Mouse (Mus musculus) T-helper 2 cell (primary cell): ENCODE data around the gene Ddx58.

Experiments used
- in situ Hi-C: fragments of 300-600 bp; cut with MboI, MseI; formaldehyde crosslinking; loops from one replicate; pipeline ENCODE4 v1.15.1; 2025; ENCODE audit warnings: high pct_unique_total_duplicates

Ddx58 gene

DNA sequence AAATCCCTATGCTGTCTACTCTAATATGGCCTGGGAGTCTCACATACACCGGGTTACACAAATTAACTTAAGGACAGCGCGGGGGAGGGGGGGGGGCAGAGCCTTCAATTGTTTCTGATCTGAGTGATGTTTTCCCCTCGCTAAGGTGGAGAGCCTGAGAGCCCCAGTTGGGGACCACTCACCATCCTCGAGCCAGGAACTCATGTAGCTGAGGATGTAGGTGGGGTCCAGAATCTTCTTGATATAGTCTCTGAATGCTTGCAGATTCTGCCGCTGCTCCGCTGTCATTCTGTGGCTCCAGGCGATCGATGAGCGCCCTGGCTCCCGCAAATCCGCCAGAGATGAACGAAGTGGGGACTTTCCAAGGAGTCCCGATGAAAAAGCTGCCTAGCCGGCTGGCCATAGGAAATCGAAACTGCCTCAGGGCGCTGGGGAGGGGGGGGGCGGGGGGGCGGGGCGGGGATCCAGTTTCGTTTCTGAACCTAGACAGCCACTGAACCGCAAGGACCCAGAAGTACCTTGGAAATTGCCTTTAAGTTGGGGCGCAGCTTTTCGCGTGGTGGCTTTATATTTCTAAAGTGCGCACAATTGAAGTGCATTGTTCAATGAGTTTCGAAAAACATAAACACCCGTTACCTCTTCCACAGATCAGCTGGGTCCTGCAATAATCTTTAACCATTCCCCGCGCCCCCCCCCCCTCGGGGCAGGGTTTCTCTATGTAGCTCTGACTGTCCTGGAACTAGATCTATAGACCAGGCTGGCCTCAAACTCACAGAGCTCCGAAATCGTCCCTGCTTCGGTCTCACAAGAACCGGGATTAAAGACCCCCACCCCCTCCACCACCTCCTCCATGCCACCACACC is at the start of gene Ddx58:
Gene Ddx58, minus strand, starts transcription at position 420 of the 863 bp plus-strand sequence.
- in situ Hi-C loops, result loop anchor here (5.0 kb wide), 1 partner anchor 97 kb away; the partner anchor contains the start of gene Aco1

DNA sequence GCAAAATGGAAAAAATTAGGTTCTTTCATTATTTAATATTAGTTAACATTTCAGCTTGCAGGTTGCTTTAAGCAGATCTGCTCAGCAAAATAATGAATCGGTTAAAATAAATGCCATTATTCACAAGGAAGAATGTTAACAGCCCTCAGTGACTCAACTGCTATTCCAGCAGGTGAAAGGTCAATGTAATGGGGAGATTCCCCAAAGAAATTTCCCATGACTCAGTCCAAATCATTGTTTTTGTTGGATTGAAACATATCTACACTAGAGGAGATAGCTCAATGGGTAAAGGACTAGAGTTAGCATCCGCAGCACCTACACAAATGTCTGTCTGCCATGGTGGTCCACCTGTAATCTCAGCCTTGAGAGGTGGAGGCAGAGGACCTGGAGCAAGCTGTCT is 49.4 kb upstream of the Ddx58 start:
- in situ Hi-C loops, result no loop called here

- in situ Hi-C loops, result no loop called here
Measured at GRCm38 (mm10) chr4:40287415-40287814, 47.8 kb upstream of the Ddx58 start.

DNA sequence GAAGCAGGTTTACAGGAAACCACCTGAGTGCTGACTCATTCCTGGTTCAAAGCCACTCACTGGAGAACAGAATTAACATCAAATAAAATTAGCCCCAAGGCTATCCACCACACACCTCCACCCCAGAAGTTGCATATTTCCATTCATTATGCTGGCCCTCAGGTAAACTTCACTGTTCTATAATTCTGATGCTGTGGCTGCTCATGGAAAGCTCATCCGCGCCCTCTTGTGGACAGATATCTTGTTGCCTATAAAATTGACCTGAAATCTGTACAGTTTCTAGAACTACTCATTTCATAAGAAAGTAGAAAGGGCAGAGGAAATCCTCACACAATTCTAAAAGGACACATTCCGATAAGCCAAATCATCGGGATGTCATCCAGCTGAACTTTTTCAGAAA is 46.0 kb upstream of the Ddx58 start:
- in situ Hi-C loops, result no loop called here

DNA sequence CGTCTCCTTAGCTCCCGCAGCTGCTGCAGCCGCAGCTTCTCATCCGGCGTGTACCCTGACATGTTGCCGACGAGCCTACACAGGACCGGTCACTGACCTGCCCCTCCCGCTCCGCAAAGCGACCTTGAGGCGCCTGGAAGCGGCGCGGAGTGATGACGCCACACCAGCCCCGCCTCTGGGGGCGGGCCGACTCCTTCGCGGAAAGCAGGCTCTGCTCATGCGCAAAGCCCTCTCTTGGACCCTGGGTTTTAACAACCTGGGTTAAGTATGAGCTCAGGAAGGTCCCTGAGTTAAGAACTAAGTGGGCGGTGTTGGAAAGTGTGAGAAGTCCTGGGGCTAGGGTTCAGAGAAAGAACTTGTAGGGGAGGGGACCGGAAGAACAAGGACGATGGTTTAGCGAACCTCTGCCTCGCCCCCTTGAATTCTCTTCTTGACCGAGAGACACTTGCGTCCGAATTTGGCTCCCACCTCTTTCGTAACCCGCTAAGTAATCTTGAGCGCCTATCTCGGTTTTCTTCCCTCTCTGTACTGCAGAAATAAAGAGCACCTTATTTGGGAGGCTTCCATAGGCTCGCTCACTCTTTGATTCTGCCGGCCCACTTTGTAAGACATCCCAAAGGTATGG is 39.8 kb upstream of the Ddx58 start, which contains the start of gene Ndufb6:
Gene Ndufb6, minus strand, starts transcription at position 146 of the 625 bp plus-strand sequence.
- in situ Hi-C loops, result loop anchor here (5.0 kb wide), 1 partner anchor 137 kb away; the partner anchor contains the start of gene Aco1

DNA sequence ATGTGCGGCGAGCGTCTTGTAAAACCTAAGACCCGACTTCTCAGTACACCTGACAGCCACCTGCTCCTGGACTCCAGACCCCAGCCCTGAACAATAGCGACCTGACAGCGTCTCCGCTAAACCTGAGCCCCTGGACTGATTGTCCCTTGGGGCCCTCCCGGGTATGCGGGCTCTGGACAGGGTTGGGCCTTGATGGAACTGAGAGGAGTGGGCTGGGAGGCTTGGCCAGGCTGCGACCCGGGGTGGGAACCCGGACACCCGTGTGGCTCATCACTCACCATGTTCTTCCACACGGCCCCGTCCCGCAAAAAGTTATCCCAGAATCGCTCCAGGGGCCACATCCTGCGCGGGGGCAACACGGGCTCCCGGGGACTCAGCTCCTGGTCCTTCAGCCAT is 39.2 kb upstream of the Ddx58 start:
- in situ Hi-C loops, result loop anchor here (5.0 kb wide), 1 partner anchor 137 kb away; the partner anchor contains the start of gene Aco1

GRCm38 (mm10) chr4:40269430-40270032 is 29.9 kb upstream of the Ddx58 start, which contains the start of the genes Smim27 and Topors:
Gene Smim27 (plus strand): TSS chr4:40269579.
Gene Topors (minus strand): TSS chr4:40269850.
- in situ Hi-C loops, result loop anchor here (10.0 kb wide), 3 partner anchors 705 to 1445 kb away; partner anchors contain the start of genes Nfx1 and Rpp25l

- in situ Hi-C loops, result loop anchor here (10.0 kb wide), 3 partner anchors 706 to 1446 kb away; partner anchors contain the start of genes Nfx1 and Rpp25l
Measured at GRCm38 (mm10) chr4:40268835-40269234, 29.2 kb upstream of the Ddx58 start.

DNA sequence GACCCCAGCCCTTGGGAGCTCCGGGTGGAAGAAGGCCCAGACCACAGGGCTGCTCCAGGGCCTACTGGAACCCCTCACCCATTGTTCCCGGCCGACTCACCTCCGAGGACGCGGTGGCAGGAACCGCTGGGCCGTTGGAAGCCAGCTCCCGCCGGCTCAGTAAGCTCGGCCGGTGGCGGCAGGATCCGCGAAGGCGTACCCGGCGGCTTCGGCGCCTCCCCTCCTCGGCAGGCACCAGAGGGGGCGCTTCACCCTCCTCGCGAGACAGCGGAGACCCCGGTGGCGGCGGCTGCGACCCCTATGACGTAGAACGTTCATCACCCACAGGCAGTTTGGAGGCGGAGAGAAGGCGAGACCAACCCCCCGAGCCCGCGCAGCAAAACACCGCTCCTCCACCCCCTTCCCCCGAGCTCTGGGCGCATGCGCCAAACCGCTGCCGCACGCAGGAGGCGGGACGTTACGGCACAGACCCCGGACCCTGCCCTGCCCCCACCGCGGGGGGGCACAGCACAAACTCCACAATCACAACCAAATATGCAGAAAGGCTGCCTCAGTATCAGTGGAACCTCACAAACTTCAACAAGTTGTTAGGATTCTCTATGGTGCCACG is 28.7 kb upstream of the Ddx58 start:
- in situ Hi-C loops, result loop anchor here (10.0 kb wide), 3 partner anchors 706 to 1446 kb away; partner anchors contain the start of genes Nfx1 and Rpp25l

DNA sequence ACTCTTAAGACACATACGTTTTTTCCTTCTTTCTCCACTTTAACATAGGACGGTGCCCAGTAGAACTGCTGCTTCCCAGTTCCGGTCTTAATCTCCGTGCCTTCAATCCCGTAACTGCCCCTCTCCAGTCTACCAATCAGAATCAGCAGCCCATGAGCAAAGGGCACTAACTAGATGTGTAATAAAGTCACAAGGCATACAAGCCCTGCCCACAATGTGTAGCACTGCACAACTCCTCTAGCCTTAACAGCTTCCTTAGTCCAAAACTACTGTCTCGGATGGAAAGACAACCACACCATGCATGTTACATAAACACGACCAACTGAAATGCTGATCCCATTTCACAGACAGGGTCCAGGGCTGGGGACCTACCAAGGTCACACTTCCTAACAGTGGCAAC is 28.1 kb upstream of the Ddx58 start:
- in situ Hi-C loops, result loop anchor here (10.0 kb wide), 3 partner anchors 707 to 1447 kb away; partner anchors contain the start of genes Nfx1 and Rpp25l

DNA sequence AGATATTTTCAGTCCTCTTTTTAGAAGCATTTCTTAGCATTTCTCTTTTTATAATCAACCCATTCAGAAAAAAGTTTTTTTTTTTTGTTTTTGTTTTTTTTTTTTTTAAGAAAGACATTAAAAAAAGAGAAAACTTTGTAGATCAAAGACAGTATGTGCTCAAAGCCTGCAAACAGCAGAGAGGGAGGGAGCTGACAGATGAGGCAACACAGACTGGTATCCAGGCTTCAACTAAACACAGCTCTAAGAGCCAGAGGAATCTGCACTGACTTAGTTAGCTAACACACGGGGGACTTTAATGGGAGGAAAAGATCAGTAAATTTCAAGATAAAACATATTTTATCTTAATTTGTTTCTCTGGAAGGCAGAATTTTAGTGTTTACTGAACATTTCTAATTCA is 24.7 kb upstream of the Ddx58 start:
- in situ Hi-C loops, result loop anchor here (10.0 kb wide), 3 partner anchors 710 to 1450 kb away; partner anchors contain the start of genes Nfx1 and Rpp25l

DNA sequence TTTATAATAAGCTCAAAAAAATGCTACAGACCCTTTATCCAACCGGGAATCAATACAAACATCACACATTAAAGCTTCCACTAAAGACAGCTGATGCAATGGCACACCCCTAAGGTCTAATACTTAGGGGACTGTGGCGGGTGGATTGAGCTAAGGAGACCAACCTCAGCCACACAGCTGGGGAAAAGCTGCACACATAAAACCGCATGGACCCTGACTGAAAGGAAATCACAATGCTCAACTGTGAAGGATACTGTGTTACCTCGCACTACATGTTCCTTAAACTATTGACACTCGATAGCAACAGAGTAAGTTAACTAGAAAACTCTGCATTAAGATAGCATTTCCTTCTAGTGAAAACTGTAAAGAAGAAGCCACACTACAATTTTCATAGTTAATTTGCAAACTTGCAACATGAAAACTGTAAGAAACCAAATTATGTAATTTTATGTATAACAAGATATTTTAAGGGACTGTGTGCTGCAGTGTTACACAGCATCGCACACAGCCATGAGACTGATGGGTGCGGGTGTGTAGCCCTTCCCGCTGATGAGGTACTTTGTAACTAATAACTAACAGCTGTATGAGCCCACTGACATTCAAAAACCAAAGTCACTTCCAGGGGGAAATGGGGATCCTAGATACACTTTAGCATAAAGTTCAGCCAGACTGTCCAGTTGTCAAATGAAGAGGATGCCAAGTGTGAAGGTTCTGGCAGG is 14.9 kb upstream of the Ddx58 start:
- in situ Hi-C loops, result no loop called here

GRCm38 (mm10) chr4:40253766-40254165 is 14.1 kb upstream of the Ddx58 start:
- in situ Hi-C loops, result no loop called here

DNA sequence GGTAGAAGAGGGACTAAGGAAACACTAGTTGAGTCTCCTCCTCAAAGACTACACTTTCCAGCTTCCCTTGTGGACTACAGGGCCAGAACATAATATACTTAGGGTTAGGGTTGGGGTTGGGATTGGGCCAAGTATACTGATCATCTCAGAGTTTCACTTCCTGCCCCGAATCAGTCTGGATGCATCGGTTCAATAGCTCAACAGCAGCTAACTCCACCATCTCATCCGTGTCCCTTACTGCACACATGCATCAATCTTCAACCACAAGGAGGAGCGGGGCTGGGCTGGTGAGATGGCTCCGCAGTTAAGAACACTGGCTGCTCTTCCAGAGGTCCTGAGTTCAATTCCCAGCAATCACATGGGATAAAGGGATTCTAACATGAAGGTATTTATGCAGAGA is 11.4 kb upstream of the Ddx58 start:
- in situ Hi-C loops, result no loop called here

DNA sequence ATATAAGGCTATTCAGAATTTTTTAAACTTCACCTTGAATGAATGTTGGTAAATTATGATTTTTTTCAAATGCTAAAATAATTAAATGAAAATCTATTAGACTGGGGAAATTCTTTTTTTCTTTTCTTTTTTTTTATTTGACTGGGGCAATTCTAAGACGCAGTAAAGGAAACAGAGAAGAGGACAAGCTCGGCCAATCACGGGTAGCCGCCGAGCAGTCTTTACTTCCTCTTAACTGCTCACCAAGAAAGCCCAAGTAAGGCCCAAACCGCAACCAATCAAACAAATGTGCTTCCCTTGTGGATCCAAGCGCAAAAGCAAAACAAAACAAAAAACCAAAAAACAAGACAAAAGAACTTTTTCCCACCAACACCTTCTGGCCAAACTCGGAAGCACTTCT is 4.4 kb upstream of the Ddx58 start:
- in situ Hi-C loops, result no loop called here

GRCm38 (mm10) chr4:40243006-40243405 is 3.4 kb upstream of the Ddx58 start:
- in situ Hi-C loops, result no loop called here

- in situ Hi-C loops, result no loop called here
Measured at GRCm38 (mm10) chr4:40241928-40242327, 2.3 kb upstream of the Ddx58 start.

GRCm38 (mm10) chr4:40240272-40240744 is 680 bp upstream of the Ddx58 start:
- in situ Hi-C loops, result no loop called here

- in situ Hi-C loops, result loop anchor here (5.0 kb wide), 1 partner anchor 96 kb away; the partner anchor contains the start of gene Aco1
Measured at GRCm38 (mm10) chr4:40238483-40239408, 882 bp downstream of the Ddx58 start.
